Mouse (Mus musculus): ENCODE data around the gene Tiam2. TPM values are rescaled to one million over a fixed set of nuclear protein-coding genes. Genes with fewer than 3 reads are reported as not detected.

Tiam2 gene
- polyA plus RNA-seq, 1 experiment = 16.7 TPM

- H3K4me1 ChIP-seq (ENCODE audit: control insufficient read depth, insufficient read depth, low read length) = peaks cover 4% of the 10 kb centered on the region; the same call in 1 of the 2 replicates
- TF ChIP-seq POLR2A (IDR thresholded peaks at IDR 0.05; ENCODE audit: low read depth, low read length) (peak; percentile 55), CTCF (IDR thresholded peaks at IDR 0.05; ENCODE audit: borderline replicate concordance, insufficient read depth, low read length) (no peak)
- H3K27ac ChIP-seq (ENCODE audit: insufficient read depth, low read length) = peak overlapping the region; percentile 53
- peak overlapping the region; percentile 40 for H3K4me3 ChIP-seq (ENCODE audit: insufficient read depth, low read length)
These were observed 12.4 kb upstream of the Tiam2 start for GRCm38 (mm10) chr17:3313711-3314624.

- no peak for TF ChIP-seq POLR2A (IDR thresholded peaks at IDR 0.05; ENCODE audit: low read depth, low read length)
- TF ChIP-seq CTCF (IDR thresholded peaks at IDR 0.05; ENCODE audit: borderline replicate concordance, insufficient read depth, low read length) = no peak
- Histone ChIP-seq H3K4me1 (ENCODE audit: control insufficient read depth, insufficient read depth, low read length) (peaks cover 4% of the 10 kb centered on the region; the same call in 1 of the 2 replicates), H3K27ac (ENCODE audit: insufficient read depth, low read length) (peak overlapping the region; percentile 53), H3K4me3 (ENCODE audit: insufficient read depth, low read length) (peak overlapping the region; percentile 40)
These were observed 11.8 kb upstream of the Tiam2 start for GRCm38 (mm10) chr17:3314625-3315020.

GRCm38 (mm10) chr17:3315581-3315980 lies 10.8 kb upstream of the Tiam2 start:
- peaks cover 4% of the 10 kb centered on the region; the same call in 1 of the 2 replicates for H3K4me1 ChIP-seq (ENCODE audit: control insufficient read depth, insufficient read depth, low read length)
- H3K4me3 ChIP-seq (ENCODE audit: insufficient read depth, low read length) = no peak overlapping the region
- no peak for TF ChIP-seq POLR2A (IDR thresholded peaks at IDR 0.05; ENCODE audit: low read depth, low read length)
- TF ChIP-seq CTCF (IDR thresholded peaks at IDR 0.05; ENCODE audit: borderline replicate concordance, insufficient read depth, low read length) = no peak
- no peak overlapping the region for H3K27ac ChIP-seq (ENCODE audit: insufficient read depth, low read length)

- Histone ChIP-seq H3K4me1 (ENCODE audit: control insufficient read depth, insufficient read depth, low read length) (peaks cover 11% of the 10 kb centered on the region), H3K4me3 (ENCODE audit: insufficient read depth, low read length) (peak overlapping the region; percentile 89), H3K27ac (ENCODE audit: insufficient read depth, low read length) (peak overlapping the region; percentile 3; the same call in 1 of the 2 replicates)
- TF ChIP-seq POLR2A (IDR thresholded peaks at IDR 0.05; ENCODE audit: low read depth, low read length) (no peak), CTCF (IDR thresholded peaks at IDR 0.05; ENCODE audit: borderline replicate concordance, insufficient read depth, low read length) (no peak)
These were observed 518 bp downstream of the Tiam2 start for GRCm38 (mm10) chr17:3326903-3327279.

- Histone ChIP-seq H3K27ac (ENCODE audit: insufficient read depth, low read length) (no peak overlapping the region), H3K4me3 (ENCODE audit: insufficient read depth, low read length) (peak overlapping the region; percentile 89), H3K4me1 (ENCODE audit: control insufficient read depth, insufficient read depth, low read length) (peaks cover 14% of the 10 kb centered on the region)
- no peak for TF ChIP-seq CTCF (IDR thresholded peaks at IDR 0.05; ENCODE audit: borderline replicate concordance, insufficient read depth, low read length)
- no peak for TF ChIP-seq POLR2A (IDR thresholded peaks at IDR 0.05; ENCODE audit: low read depth, low read length)
These were observed 962 bp downstream of the Tiam2 start for GRCm38 (mm10) chr17:3327335-3327734.

- TF ChIP-seq POLR2A (IDR thresholded peaks at IDR 0.05; ENCODE audit: low read depth, low read length) (no peak), CTCF (IDR thresholded peaks at IDR 0.05; ENCODE audit: borderline replicate concordance, insufficient read depth, low read length) (no peak)
- Histone ChIP-seq H3K27ac (ENCODE audit: insufficient read depth, low read length) (no peak overlapping the region), H3K4me3 (ENCODE audit: insufficient read depth, low read length) (no peak overlapping the region), H3K4me1 (ENCODE audit: control insufficient read depth, insufficient read depth, low read length) (peaks cover 14% of the 10 kb centered on the region)
These were observed 2.4 kb downstream of the Tiam2 start for GRCm38 (mm10) chr17:3328820-3329219.

- Histone ChIP-seq H3K4me3 (ENCODE audit: insufficient read depth, low read length) (no peak overlapping the region), H3K27ac (ENCODE audit: insufficient read depth, low read length) (no peak overlapping the region), H3K4me1 (ENCODE audit: control insufficient read depth, insufficient read depth, low read length) (peaks cover 14% of the 10 kb centered on the region)
- TF ChIP-seq POLR2A (IDR thresholded peaks at IDR 0.05; ENCODE audit: low read depth, low read length) = no peak
- no peak for TF ChIP-seq CTCF (IDR thresholded peaks at IDR 0.05; ENCODE audit: borderline replicate concordance, insufficient read depth, low read length)
These were observed 3.1 kb downstream of the Tiam2 start for GRCm38 (mm10) chr17:3329429-3329828.

GRCm38 (mm10) chr17:3331721-3332461 lies 5.5 kb downstream of the Tiam2 start:
- Histone ChIP-seq H3K4me3 (ENCODE audit: insufficient read depth, low read length) (no peak overlapping the region), H3K4me1 (ENCODE audit: control insufficient read depth, insufficient read depth, low read length) (peaks cover 24% of the 10 kb centered on the region), H3K27ac (ENCODE audit: insufficient read depth, low read length) (peak overlapping the region; percentile 90)
- TF ChIP-seq POLR2A (IDR thresholded peaks at IDR 0.05; ENCODE audit: low read depth, low read length) = no peak

- peaks cover 35% of the 10 kb centered on the region for H3K4me1 ChIP-seq (ENCODE audit: control insufficient read depth, insufficient read depth, low read length)
- H3K27ac ChIP-seq (ENCODE audit: insufficient read depth, low read length) = peak overlapping the region; percentile 87
- no peak overlapping the region for H3K4me3 ChIP-seq (ENCODE audit: insufficient read depth, low read length)
- TF ChIP-seq CTCF (IDR thresholded peaks at IDR 0.05; ENCODE audit: borderline replicate concordance, insufficient read depth, low read length) = no peak
- no peak for TF ChIP-seq POLR2A (IDR thresholded peaks at IDR 0.05; ENCODE audit: low read depth, low read length)
These were observed 9.9 kb downstream of the Tiam2 start for GRCm38 (mm10) chr17:3336161-3336739.

Measured in embryonic fibroblast, embryonic 13.5 days (primary cell).